Mouse (Mus musculus): ENCODE measurements around the gene Micall2. TPM values are rescaled to one million over a fixed set of nuclear protein-coding genes. Genes with fewer than 3 reads are reported as not detected.
A peak's percentile ranks its signal among the peaks of the same experiment; 100 is the strongest.

The Micall2 gene
- total and polyA plus RNA-seq, 2 experiments: 0.86 to 1.3 TPM

- Histone ChIP-seq H3K4me3 (ENCODE audit: insufficient read depth, low read depth, low read length) (no peak overlapping the region), H3K27ac (replicated peaks; ENCODE audit: insufficient read depth, low read depth, low read length) (peak overlapping the region; percentile 20; the same call in 1 of the 2 replicates), H3K79me2 (ENCODE audit: control insufficient read depth, insufficient read depth, low read length) (no peaks in the 10 kb centered on the region), H3K4me1 (ENCODE audit: control insufficient read depth, insufficient read depth, low read length) (peaks cover 12% of the 10 kb centered on the region; the same call in 1 of the 2 replicates), H3K9ac (ENCODE audit: low read depth, low read length) (no peak overlapping the region), H3K27me3 (ENCODE audit: control insufficient read depth, insufficient read depth, low read length) (no peaks in the 10 kb centered on the region), H3K36me3 (ENCODE audit: control insufficient read depth, insufficient read depth, low read length) (no peaks in the 10 kb centered on the region)
- DNase-seq (ENCODE audit: extremely low read depth, low read depth, low spot score): no peak
- TF ChIP-seq CTCF (IDR thresholded peaks at IDR 0.05; ENCODE audit: low read depth, low read length): no peak
- TF ChIP-seq POLR2A (IDR thresholded peaks at IDR 0.05; ENCODE audit: extremely low read depth, insufficient read depth, low read length): no peak
- 59% methylated on average over 11 of the region's 11 CpGs for WGBS
Measured at GRCm38 (mm10) chr5:139727261-139727660, 8.9 kb downstream of the Micall2 start.

- Histone ChIP-seq H3K4me1 (ENCODE audit: control insufficient read depth, insufficient read depth, low read length) (peaks cover 12% of the 10 kb centered on the region; the same call in 1 of the 2 replicates), H3K27ac (replicated peaks; ENCODE audit: insufficient read depth, low read depth, low read length) (peak overlapping the region; percentile 56)
- WGBS: 66% methylated on average over 3 of the region's 3 CpGs
Measured at GRCm38 (mm10) chr5:139726186-139726585, 9.9 kb downstream of the Micall2 start.

GRCm38 (mm10) chr5:139724336-139725116, 11.6 kb downstream of the Micall2 start:
- TF ChIP-seq CTCF (IDR thresholded peaks at IDR 0.05; ENCODE audit: low read depth, low read length) (no peak), POLR2A (IDR thresholded peaks at IDR 0.05; ENCODE audit: extremely low read depth, insufficient read depth, low read length) (no peak)
- no peaks in the 10 kb centered on the region for H3K79me2 ChIP-seq (ENCODE audit: control insufficient read depth, insufficient read depth, low read length)
- H3K4me3 ChIP-seq (ENCODE audit: insufficient read depth, low read depth, low read length): no peak overlapping the region; the same call in 1 of the 2 replicates
- WGBS: 60% methylated on average over 10 of the region's 10 CpGs
- peak overlapping the region; percentile 22; the same call in 1 of the 2 replicates for H3K27ac ChIP-seq (replicated peaks; ENCODE audit: insufficient read depth, low read depth, low read length)
- H3K9ac ChIP-seq (ENCODE audit: low read depth, low read length): no peak overlapping the region
- no peaks in the 10 kb centered on the region for H3K36me3 ChIP-seq (ENCODE audit: control insufficient read depth, insufficient read depth, low read length)
- H3K27me3 ChIP-seq (ENCODE audit: control insufficient read depth, insufficient read depth, low read length): no peaks in the 10 kb centered on the region
- H3K4me1 ChIP-seq (ENCODE audit: control insufficient read depth, insufficient read depth, low read length): peaks cover 8% of the 10 kb centered on the region; the same call in 1 of the 2 replicates
- peak; percentile 47 for DNase-seq (ENCODE audit: extremely low read depth, low read depth, low spot score)

More at GRCm38 (mm10) chr5:139726186-139726585, 9.9 kb downstream of the Micall2 start:
- Histone ChIP-seq H3K36me3 (ENCODE audit: control insufficient read depth, insufficient read depth, low read length) (no peaks in the 10 kb centered on the region), H3K79me2 (ENCODE audit: control insufficient read depth, insufficient read depth, low read length) (no peaks in the 10 kb centered on the region), H3K4me3 (ENCODE audit: insufficient read depth, low read depth, low read length) (no peak overlapping the region), H3K27me3 (ENCODE audit: control insufficient read depth, insufficient read depth, low read length) (no peaks in the 10 kb centered on the region), H3K9ac (ENCODE audit: low read depth, low read length) (no peak overlapping the region)
- no peak for DNase-seq (ENCODE audit: extremely low read depth, low read depth, low spot score)
- no peak for TF ChIP-seq CTCF (IDR thresholded peaks at IDR 0.05; ENCODE audit: low read depth, low read length)
- TF ChIP-seq POLR2A (IDR thresholded peaks at IDR 0.05; ENCODE audit: extremely low read depth, insufficient read depth, low read length): no peak

- Histone ChIP-seq H3K27ac (replicated peaks; ENCODE audit: insufficient read depth, low read depth, low read length) (no peak overlapping the region), H3K79me2 (ENCODE audit: control insufficient read depth, insufficient read depth, low read length) (no peaks in the 10 kb centered on the region), H3K27me3 (ENCODE audit: control insufficient read depth, insufficient read depth, low read length) (no peaks in the 10 kb centered on the region), H3K9ac (ENCODE audit: low read depth, low read length) (no peak overlapping the region), H3K4me1 (ENCODE audit: control insufficient read depth, insufficient read depth, low read length) (peaks cover 6% of the 10 kb centered on the region; the same call in 1 of the 2 replicates), H3K36me3 (ENCODE audit: control insufficient read depth, insufficient read depth, low read length) (no peaks in the 10 kb centered on the region), H3K4me3 (ENCODE audit: insufficient read depth, low read depth, low read length) (no peak overlapping the region)
- 53% methylated on average over 9 of the region's 9 CpGs for WGBS
- TF ChIP-seq POLR2A (IDR thresholded peaks at IDR 0.05; ENCODE audit: extremely low read depth, insufficient read depth, low read length): no peak
- TF ChIP-seq CTCF (IDR thresholded peaks at IDR 0.05; ENCODE audit: low read depth, low read length): no peak
- no peak for DNase-seq (ENCODE audit: extremely low read depth, low read depth, low spot score)
Measured at GRCm38 (mm10) chr5:139723113-139723512, 13.0 kb downstream of the Micall2 start.

GRCm38 (mm10) chr5:139722709-139723108, 13.4 kb downstream of the Micall2 start:
- Histone ChIP-seq H3K4me3 (ENCODE audit: insufficient read depth, low read depth, low read length) (no peak overlapping the region), H3K9ac (ENCODE audit: low read depth, low read length) (no peak overlapping the region), H3K79me2 (ENCODE audit: control insufficient read depth, insufficient read depth, low read length) (no peaks in the 10 kb centered on the region), H3K27ac (replicated peaks; ENCODE audit: insufficient read depth, low read depth, low read length) (no peak overlapping the region; the same call in 1 of the 2 replicates), H3K36me3 (ENCODE audit: control insufficient read depth, insufficient read depth, low read length) (no peaks in the 10 kb centered on the region), H3K27me3 (ENCODE audit: control insufficient read depth, insufficient read depth, low read length) (no peaks in the 10 kb centered on the region), H3K4me1 (ENCODE audit: control insufficient read depth, insufficient read depth, low read length) (peaks cover 6% of the 10 kb centered on the region; the same call in 1 of the 2 replicates)
- no peak for DNase-seq (ENCODE audit: extremely low read depth, low read depth, low spot score)
- TF ChIP-seq POLR2A (IDR thresholded peaks at IDR 0.05; ENCODE audit: extremely low read depth, insufficient read depth, low read length): no peak
- no peak for TF ChIP-seq CTCF (IDR thresholded peaks at IDR 0.05; ENCODE audit: low read depth, low read length)
- WGBS: 54% methylated on average over 6 of the region's 6 CpGs

- TF ChIP-seq POLR2A (IDR thresholded peaks at IDR 0.05; ENCODE audit: extremely low read depth, insufficient read depth, low read length) (no peak), CTCF (IDR thresholded peaks at IDR 0.05; ENCODE audit: low read depth, low read length) (no peak)
- no peak for DNase-seq (ENCODE audit: extremely low read depth, low read depth, low spot score)
- Histone ChIP-seq H3K4me1 (ENCODE audit: control insufficient read depth, insufficient read depth, low read length) (no peaks in the 10 kb centered on the region), H3K9ac (ENCODE audit: low read depth, low read length) (no peak overlapping the region), H3K27ac (replicated peaks; ENCODE audit: insufficient read depth, low read depth, low read length) (no peak overlapping the region), H3K27me3 (ENCODE audit: control insufficient read depth, insufficient read depth, low read length) (no peaks in the 10 kb centered on the region), H3K4me3 (ENCODE audit: insufficient read depth, low read depth, low read length) (no peak overlapping the region), H3K36me3 (ENCODE audit: control insufficient read depth, insufficient read depth, low read length) (no peaks in the 10 kb centered on the region), H3K79me2 (ENCODE audit: control insufficient read depth, insufficient read depth, low read length) (no peaks in the 10 kb centered on the region)
- WGBS: 82% methylated on average over 7 of the region's 7 CpGs
Measured at GRCm38 (mm10) chr5:139718949-139719348, 17.2 kb downstream of the Micall2 start.
